Mouse (Mus musculus) adipose tissue, adult 10 weeks (tissue): ENCODE data around the gene Shisa7. TPM values are rescaled to one million over a fixed set of nuclear protein-coding genes. Genes with fewer than 3 reads are reported as not detected.

ENCODE experiments used
- polyA plus RNA-seq: library from polyadenylated mRNA; stranded (reverse); fragments of 350-450 nt; fragmentation: Illumina TruSeq; extraction: RNeasy Lipid Tissue Mini Kit (QIAGEN cat#74804); gene quantifications from one replicate; pipeline ENCODE4 v1.2.3, GENCODE M21; 2014; ENCODE audit warnings: low read depth, low replicate concordance

The Shisa7 gene
- 1.9 TPM for polyA plus RNA-seq

GRCm38 (mm10) chr7:4844245-4844916, at the start of gene Shisa7:
Gene Shisa7, minus strand, starts transcription at chr7:4844696.

DNA sequence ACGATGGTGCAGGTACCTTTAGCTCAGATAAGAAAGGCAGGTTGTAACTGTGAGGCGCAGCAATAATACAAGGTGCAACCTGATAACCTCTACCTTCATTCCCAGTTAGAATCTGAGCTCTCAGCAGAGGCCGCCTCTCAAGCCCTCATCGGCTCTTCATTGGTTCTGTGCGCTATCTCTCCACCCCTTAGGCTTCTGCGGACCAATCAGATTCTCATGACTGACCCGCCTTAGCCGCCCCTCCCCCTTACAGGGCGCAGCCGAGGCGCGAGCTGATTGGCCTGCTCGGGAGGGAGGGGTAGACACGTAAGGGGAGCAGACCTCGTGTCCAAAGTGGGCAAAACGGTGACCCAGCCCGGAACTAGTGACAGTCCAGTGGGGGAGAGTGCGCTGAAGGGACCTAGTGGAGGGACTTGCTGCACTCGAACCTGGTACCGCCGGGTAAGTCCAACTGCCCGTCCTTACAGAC, 32.3 kb upstream of the Shisa7 start, which contains the start of gene Isoc2a:
Isoc2a (plus strand) TSS at position 401 of the 469 bp plus-strand sequence.

GRCm38 (mm10) chr7:4870133-4870532, 25.6 kb upstream of the Shisa7 start, which contains the start of gene Isoc2b:
Gene Isoc2b, minus strand, starts transcription at chr7:4870258.

GRCm38 (mm10) chr7:4812303-4813104, 32.0 kb downstream of the Shisa7 start, which contains the start of gene Ube2s:
Gene Ube2s, minus strand, starts transcription at chr7:4812590.

DNA sequence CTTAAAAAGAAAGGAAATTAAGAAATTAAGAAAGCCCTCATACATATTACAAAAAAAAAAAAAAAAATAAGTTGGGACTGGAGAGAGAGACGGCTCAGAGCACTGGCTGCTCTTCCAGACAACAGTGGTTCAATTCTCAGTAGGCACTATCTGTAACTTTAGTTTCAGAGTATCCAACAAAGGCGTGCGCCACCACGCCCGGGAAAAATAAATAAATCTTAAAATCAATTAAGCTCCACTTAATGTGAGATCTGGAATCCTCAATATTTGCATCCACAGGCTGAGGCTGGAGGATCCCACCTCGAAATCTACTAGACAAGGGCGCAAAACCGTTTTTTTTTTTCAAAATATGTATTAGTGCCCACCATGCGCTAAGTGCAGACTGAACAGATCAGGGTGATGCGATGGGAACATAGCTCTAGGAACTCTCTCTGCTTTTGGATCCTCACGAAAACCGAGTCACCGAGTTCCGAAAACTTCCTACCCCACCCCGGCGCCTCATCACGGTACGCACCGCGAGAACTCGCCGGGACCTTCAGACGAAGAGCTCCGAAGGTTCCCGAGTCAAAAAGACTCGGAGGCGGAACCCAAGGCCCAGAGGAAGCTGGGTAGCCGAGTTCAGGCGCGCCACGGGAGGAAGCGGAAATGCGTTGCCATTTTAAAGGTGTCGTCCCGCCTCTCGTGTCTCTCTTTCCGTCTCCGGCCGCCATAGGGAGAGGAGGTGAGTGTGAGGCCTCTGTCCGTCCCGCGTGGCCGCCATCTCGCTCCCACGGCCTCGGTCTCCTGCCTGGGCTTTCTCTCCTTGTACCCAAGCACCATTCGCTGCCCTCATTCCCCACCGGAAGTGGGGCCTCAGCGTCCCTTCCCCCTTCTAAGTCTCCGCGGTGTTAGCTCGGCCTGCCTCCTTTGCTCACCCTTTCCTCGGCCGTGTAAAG, 52.0 kb downstream of the Shisa7 start, which contains the start of gene Rpl28:
Rpl28 (plus strand) TSS at position 597 of the 935 bp plus-strand sequence.

DNA sequence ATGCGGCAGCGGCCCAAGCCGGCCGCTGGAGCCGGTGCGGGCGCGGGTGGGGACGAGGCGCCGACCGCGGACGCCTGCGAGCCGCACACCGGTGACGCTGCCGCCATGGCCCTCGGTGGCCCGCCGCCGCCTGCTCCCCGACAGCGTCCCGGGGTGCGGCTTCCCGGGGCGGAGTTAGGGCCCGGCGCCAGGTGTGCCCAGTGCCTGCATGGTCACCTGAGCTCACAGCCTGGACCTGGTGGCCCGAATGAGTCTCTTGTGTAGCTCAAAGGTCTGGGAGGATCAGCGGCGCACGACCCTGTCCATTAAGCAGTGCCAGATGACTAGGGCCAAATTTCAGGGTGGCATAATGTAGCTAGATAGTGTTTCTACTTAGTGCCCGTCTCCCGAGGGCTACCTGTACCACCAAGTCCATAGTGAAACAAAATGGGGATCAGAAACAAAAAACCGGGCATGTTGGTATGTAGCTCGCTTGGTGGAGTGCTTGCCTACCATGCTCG, 55.0 kb downstream of the Shisa7 start, which contains the start of gene Tmem238:
Tmem238 (minus strand) TSS at position 221 of the 500 bp plus-strand sequence.

DNA sequence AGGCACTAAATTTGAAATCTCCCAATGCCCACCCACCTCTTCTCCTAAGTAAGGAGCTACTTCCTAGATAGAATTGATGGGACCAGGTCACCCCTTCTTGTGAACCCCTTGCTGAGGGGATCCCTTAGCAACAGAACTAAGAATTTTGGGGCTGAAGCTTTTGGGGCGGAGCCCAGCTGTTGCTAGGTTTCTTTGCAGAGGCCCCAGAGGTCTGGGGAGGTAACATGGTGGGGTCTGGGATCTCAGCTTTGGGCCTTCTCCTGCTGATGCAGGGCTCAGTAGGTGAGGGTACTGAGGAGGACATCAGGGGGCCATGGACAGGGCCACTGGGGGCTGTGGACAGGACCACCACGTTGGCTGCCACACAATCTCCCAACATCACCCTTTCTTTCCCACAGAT, 61.7 kb downstream of the Shisa7 start, which contains the start of the genes Il11 and Tmem190:
Il11 (minus strand) TSS at position 101 of the 400 bp plus-strand sequence.
Tmem190 (plus strand) TSS at position 179 of the 400 bp plus-strand sequence.

Other genes with a start within 250 kb of the Shisa7 start
- gene Ptprh, start 240.7 kb downstream of the Shisa7 start, polyA plus RNA-seq, result not detected
- gene Tmem86b, start 213.3 kb downstream of the Shisa7 start, polyA plus RNA-seq, result 8.1 TPM
- 72.5 TPM for gene Ppp6r1, start 185.7 kb downstream of the Shisa7 start, polyA plus RNA-seq
- gene Hspbp1, start 159.6 kb downstream of the Shisa7 start, polyA plus RNA-seq, result 25.7 TPM
- gene Brsk1, start 154.1 kb downstream of the Shisa7 start, polyA plus RNA-seq, result 3.5 TPM
- gene Tmem150b, start 119.4 kb downstream of the Shisa7 start, polyA plus RNA-seq, result 0.60 TPM
- gene Kmt5c, start 104.6 kb downstream of the Shisa7 start, polyA plus RNA-seq, result 49.2 TPM
- gene Cox6b2, start 91.6 kb downstream of the Shisa7 start, polyA plus RNA-seq, result 28.9 TPM
- gene Fam71e2, start 73.4 kb downstream of the Shisa7 start, polyA plus RNA-seq, result 3.3 TPM
- gene Il11, start 61.8 kb downstream of the Shisa7 start, polyA plus RNA-seq, result 0.32 TPM
- gene Tmem190, start 61.8 kb downstream of the Shisa7 start, polyA plus RNA-seq, result 2.2 TPM
- gene Tmem238, start 55.0 kb downstream of the Shisa7 start, polyA plus RNA-seq, result 6.7 TPM
- 632 TPM for gene Rpl28, start 51.8 kb downstream of the Shisa7 start, polyA plus RNA-seq
- gene Ube2s, start 32.1 kb downstream of the Shisa7 start, polyA plus RNA-seq, result 108 TPM
- gene Isoc2b, start 25.6 kb upstream of the Shisa7 start, polyA plus RNA-seq, result 29.3 TPM
- 35.3 TPM for gene Isoc2a, start 32.5 kb upstream of the Shisa7 start, polyA plus RNA-seq
- not detected for gene Gm36210, start 61.8 kb upstream of the Shisa7 start, polyA plus RNA-seq
- gene Zfp628, start 70.5 kb upstream of the Shisa7 start, polyA plus RNA-seq, result 6.5 TPM
- 5.1 TPM for gene Nat14, start 77.3 kb upstream of the Shisa7 start, polyA plus RNA-seq
- 12.2 TPM for gene Ssc5d, start 81.1 kb upstream of the Shisa7 start, polyA plus RNA-seq
- 1.8 TPM for gene Sbk2, start 119.7 kb upstream of the Shisa7 start, polyA plus RNA-seq
- 0.24 TPM for gene Sbk3, start 126.5 kb upstream of the Shisa7 start, polyA plus RNA-seq
- gene Zfp579, start 151.5 kb upstream of the Shisa7 start, polyA plus RNA-seq, result 31.4 TPM
- gene Zfp524, start 169.7 kb upstream of the Shisa7 start, polyA plus RNA-seq, result 17.1 TPM
- gene Fiz1, start 170.0 kb upstream of the Shisa7 start, polyA plus RNA-seq, result 19.0 TPM
- not detected for gene Gm44973, start 170.8 kb upstream of the Shisa7 start, polyA plus RNA-seq
- 20.8 TPM for gene Zfp865, start 175.7 kb upstream of the Shisa7 start, polyA plus RNA-seq
- gene Ccdc106, start 175.9 kb upstream of the Shisa7 start, polyA plus RNA-seq, result 3.0 TPM
- not detected for gene 4632433K11Rik, start 189.4 kb upstream of the Shisa7 start, polyA plus RNA-seq
- gene Zfp784, start 193.8 kb upstream of the Shisa7 start, polyA plus RNA-seq, result 6.3 TPM
- 6.7 TPM for gene Zfp580, start 206.8 kb upstream of the Shisa7 start, polyA plus RNA-seq
- 152 TPM for gene U2af2, start 217.4 kb upstream of the Shisa7 start, polyA plus RNA-seq
- 106 TPM for gene Epn1, start 235.5 kb upstream of the Shisa7 start, polyA plus RNA-seq